Comparison of ENCODE assay signal across 8 mouse cellular contexts in genomic region chr15:77153088-77153546, GRCm38 (mm10).
DNase-seq lines count a peak whose midpoint lies in the region; ATAC-seq and TF ChIP-seq lines count a peak whose summit lies in the region.

No protein-coding gene starts in this region.

- H3K9me3 ChIP-seq in kidney, embryonic 15.5 days (replicated peaks), result no peaks in the 10 kb centered on the region
- no peaks in the 10 kb centered on the region for H3K9me3 ChIP-seq in midbrain, embryonic 13.5 days

- ATAC-seq in kidney, embryonic 15.5 days (replicated peaks; ENCODE audit: low FRiP score), result peak; percentile 71
- peak; percentile 82 for ATAC-seq in midbrain, embryonic 13.5 days

- peak overlapping the region; percentile 67 for H3K4me2 ChIP-seq in kidney, embryonic 15.5 days
- peak overlapping the region; percentile 93 for H3K4me2 ChIP-seq in midbrain, embryonic 13.5 days (replicated peaks)

- DNase-seq in gastrocnemius, adult 2 months, result no peak
- DNase-seq in gastrocnemius, postnatal 10 days, result no peak
- peak; percentile 16 for DNase-seq in adrenal gland, postnatal 25 days
- DNase-seq in heart, adult 18-20 months, result peak; percentile 29 to 55
- no peak for DNase-seq in B cell, adult 2 months
- no peak for DNase-seq in urinary bladder, postnatal 4 days (ENCODE audit: low spot score in 2 of 2)

- peak overlapping the region; percentile 59 for H3K9ac ChIP-seq in kidney, embryonic 15.5 days
- H3K9ac ChIP-seq in midbrain, embryonic 13.5 days (replicated peaks), result peak overlapping the region; percentile 82

- WGBS in kidney, embryonic 15.5 days, result 0% methylated on average over 3 of the region's 3 CpGs
- WGBS in midbrain, embryonic 13.5 days, result 0% methylated on average over 3 of the region's 3 CpGs

- H3K27ac ChIP-seq in gastrocnemius, adult 2 months, result peak overlapping the region; percentile 88
- H3K27ac ChIP-seq in kidney, embryonic 15.5 days, result peak overlapping the region; percentile 96
- H3K27ac ChIP-seq in midbrain, embryonic 13.5 days, result peak overlapping the region; percentile 98

- peak overlapping the region; percentile 72 for H3K4me3 ChIP-seq in gastrocnemius, adult 2 months
- peak overlapping the region; percentile 63 for H3K4me3 ChIP-seq in kidney, embryonic 15.5 days (replicated peaks)
- peak overlapping the region; percentile 70 for H3K4me3 ChIP-seq in midbrain, embryonic 13.5 days (replicated peaks)

- no peak for TF ChIP-seq CTCF in gastrocnemius, adult 2 months (IDR thresholded peaks at IDR 0.05)

- intact Hi-C loops in gastrocnemius, adult 2 months (cut with DNase I), result loop anchor here (5.0 kb wide), 3 partner anchors 41 to 204 kb away; no protein-coding TSS in a partner anchor

- no peaks in the 10 kb centered on the region for H3K36me3 ChIP-seq in kidney, embryonic 15.5 days
- H3K36me3 ChIP-seq in midbrain, embryonic 13.5 days, result no peaks in the 10 kb centered on the region

- H3K27me3 ChIP-seq in kidney, embryonic 15.5 days, result no peaks in the 10 kb centered on the region
- no peaks in the 10 kb centered on the region for H3K27me3 ChIP-seq in midbrain, embryonic 13.5 days

- H3K4me1 ChIP-seq in kidney, embryonic 15.5 days, result peaks cover 63% of the 10 kb centered on the region
- H3K4me1 ChIP-seq in midbrain, embryonic 13.5 days (replicated peaks), result peaks cover 54% of the 10 kb centered on the region

Comparison
In these comparisons a context has a peak if more than half of its experiments do, and no peak if none do; other contexts are left out.
1. DNase-seq: peak in adrenal gland, postnatal 25 days (single experiment) and heart, adult 18-20 months (2 of 2); none in gastrocnemius, adult 2 months (single experiment), gastrocnemius, postnatal 10 days (single experiment), B cell, adult 2 months (0 of 2) and urinary bladder, postnatal 4 days (0 of 2).
2. Peak in every context shown above with its lines, with median percentiles within 50 percentile points of each other: H3K27ac ChIP-seq and H3K4me3 ChIP-seq.